Mouse (Mus musculus) skeletal muscle tissue, adult 2 months (tissue): ENCODE results near the gene Tshz3.
A peak's percentile ranks its signal among the peaks of the same experiment; 100 is the strongest.

Experiments
- DNase-seq: peaks from one replicate; pipeline ENCODE4 v3.0.0-alpha.2; 2012; ENCODE audit warnings: low read depth, low spot score

The Tshz3 gene

DNA sequence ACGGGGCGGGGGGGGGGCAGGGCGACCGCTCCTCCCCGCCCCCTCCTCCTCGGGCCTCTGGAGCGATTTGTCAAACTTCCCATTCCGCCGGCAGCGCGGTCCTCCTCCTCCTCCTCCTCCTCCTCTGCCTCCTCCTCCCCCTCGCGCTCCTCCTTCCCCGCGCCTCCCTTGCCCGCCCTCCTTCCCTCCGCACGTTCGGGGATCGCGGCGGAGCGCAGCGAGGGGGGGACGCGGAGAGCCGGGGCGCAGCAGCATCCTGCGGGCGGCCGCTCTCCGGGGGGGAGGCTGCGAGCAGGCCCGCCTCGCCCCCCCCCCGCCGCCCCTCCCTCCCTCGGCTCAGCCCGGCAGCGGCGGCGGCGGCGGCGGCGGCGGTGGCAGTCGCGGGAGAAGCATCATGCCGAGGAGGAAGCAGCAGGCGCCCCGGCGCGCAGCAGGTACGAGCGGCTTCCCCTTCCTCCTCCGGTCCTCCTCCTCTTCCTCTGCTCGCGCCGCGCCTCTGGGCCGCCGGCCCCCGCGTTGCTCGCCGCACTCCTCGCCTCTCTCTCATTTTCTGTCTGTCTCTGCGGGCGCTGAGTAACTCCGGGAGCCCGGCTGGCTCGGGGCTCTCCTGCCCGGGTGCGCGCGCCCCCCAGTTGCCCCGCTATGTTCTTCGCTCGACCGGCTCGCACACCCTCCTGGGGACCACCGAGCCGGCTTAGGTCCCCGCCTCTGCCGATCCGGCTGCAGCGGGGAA lies at the start of gene Tshz3:
Gene Tshz3, plus strand, starts transcription at position 263 of the 733 bp plus-strand sequence.
- DNase-seq = no peak

- no peak for DNase-seq
Measured at GRCm38 (mm10) chr7:36655931-36656330, 42.0 kb upstream of the Tshz3 start.

DNA sequence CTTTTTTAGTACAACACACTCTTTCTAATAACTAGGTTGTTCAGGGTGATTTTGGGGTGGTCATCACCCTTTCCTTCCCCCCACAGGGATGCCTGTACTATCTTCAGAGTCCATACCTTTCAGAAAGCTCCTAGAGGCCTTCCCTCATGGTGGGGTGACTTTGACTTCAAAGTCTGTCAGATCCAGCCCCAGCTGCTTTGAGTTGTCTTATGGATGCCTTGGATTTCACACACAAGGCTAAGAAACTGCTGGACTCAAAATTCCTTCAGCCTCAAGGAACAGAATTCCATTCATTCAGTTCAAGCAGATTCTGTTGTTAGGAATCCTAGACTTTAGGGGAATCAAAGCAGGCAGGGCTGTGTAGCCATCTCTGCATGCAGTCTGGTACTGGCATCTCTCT lies 41.5 kb upstream of the Tshz3 start:
- no peak for DNase-seq

DNA sequence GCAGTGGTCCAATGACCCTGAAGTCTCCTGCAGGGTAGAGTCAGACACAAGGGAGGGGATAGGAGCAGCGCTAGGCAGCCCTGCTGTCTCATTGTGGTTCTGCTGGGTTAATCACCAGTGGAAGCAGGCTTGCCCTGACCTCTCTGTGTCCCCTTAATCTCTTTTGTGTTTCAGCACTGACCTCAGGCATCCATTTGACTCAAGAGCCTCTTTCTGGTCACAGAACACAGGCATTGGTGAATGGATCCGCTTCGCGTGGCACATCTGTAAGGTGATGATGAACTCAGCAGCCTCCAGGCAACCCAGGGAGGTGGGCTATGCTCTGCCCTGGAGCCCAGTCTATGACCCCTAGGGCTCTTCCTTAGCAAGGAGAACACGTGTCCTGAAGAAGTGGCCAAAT lies 39.6 kb upstream of the Tshz3 start:
- DNase-seq = no peak

GRCm38 (mm10) chr7:36659265-36659664 lies 38.7 kb upstream of the Tshz3 start:
- DNase-seq = no peak

DNA sequence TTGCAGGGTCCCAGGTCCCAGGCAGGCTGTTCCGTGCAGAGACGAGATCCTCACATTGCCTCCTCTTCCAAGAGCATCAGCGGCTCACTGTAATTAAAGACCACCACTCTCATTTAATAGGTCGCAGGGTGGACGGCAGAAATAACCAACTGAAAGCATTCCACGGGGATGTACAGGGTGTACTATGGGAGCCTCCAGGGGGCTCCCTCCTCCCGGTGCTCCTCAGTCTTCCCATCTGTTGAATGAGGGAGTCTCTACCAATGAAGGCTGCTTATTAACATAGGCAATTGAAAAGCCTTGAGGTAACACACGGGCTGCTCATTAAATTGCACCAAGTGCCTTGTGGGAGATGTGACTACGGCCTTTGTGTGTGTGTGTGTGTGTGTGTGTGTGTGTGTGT lies 37.3 kb upstream of the Tshz3 start:
- no peak for DNase-seq

- peak; percentile 78 for DNase-seq
Measured at GRCm38 (mm10) chr7:36663431-36663830, 34.5 kb upstream of the Tshz3 start.

GRCm38 (mm10) chr7:36667767-36668166 lies 30.2 kb upstream of the Tshz3 start:
- DNase-seq = peak; percentile 42

- DNase-seq = no peak
Measured at GRCm38 (mm10) chr7:36678031-36678430, 19.9 kb upstream of the Tshz3 start.

- DNase-seq = no peak
Measured at GRCm38 (mm10) chr7:36678510-36678909, 19.4 kb upstream of the Tshz3 start.

- DNase-seq = no peak
Measured at GRCm38 (mm10) chr7:36679031-36679618, 18.8 kb upstream of the Tshz3 start.

DNA sequence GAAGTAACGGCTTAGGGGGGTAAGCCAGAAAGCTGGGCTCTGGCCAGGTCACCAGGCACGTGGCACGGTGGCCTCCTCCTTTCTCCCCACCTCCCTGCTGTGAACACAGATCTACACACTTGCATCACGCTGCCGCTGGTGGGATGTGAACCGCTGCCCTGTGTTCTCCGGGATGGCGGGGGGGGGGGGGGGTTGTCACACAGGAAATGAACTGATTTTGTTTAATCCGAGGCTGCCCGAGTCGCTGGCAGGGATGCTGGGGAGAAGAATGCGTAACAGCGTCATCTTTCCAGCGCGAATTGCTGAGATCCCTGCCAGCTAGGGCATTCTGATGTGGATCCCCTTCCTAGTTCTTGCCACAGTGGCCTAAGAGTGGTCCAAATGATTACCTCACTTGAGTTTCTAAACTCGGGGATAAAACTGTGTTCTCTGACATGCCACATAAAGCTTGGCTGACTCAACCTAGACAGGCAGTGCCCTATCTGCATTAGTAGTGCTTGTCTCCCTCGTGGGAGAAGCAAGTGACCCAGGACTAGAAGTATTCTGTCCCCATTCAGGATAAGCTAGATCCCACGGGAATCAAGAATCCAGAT lies 18.0 kb upstream of the Tshz3 start:
- DNase-seq = no peak

- DNase-seq = no peak
Measured at GRCm38 (mm10) chr7:36687508-36687907, 10.4 kb upstream of the Tshz3 start.

DNA sequence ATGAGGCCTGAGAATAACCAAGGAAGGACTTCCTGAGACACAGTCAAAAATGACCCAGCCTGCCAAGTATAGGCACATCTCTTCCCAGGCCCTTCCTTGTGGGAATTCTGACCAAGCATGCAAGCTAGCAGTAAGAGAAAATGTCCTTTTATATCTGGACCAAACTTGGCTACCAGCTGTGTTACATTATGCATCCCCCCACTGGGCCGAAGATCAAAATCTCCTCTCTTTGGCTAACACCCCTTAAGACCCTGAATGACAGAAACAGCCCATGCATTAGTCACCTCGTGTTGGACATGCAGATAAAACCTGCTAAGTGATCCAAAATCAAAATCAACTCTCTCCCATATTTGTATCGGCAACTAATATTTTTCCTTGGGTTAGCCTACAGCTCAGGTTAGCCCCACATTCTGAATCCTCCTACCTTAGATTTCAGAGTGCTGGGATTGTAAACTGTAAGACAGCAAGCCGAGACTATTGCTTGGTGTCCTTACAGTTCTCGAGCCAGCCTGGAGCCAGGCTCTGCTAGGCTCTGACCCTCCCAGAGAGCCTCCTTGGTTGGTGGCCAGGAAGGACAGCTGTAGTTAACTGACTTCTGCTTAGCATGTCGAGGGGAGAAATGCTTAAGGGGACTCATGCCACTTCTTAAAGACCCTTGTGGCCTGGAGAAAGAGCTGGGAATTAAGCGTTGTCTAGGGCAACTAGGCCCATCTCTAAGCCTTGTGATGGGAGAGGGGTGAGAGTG lies 8.7 kb upstream of the Tshz3 start:
- no peak for DNase-seq

DNA sequence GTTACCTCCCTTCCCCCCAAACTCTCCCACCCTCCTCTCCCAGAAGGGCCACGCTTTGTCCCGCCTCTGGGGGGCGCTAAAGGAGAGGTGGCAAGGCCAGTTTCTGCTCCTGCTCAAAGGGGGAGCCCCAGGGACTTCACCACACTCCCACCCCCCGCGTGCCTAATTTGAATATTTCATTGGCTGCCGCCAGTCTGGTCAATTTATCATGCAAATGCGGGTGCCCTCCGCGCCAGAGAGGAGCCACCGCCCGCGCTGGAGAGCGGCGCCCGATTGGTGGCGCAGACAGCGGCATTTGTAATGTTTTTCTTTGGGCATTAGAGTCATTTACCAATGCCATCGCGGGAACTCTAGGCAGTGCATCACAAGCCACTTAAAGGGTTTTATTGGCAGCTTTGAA lies 7.4 kb upstream of the Tshz3 start:
- no peak for DNase-seq

GRCm38 (mm10) chr7:36691617-36692016 lies 6.3 kb upstream of the Tshz3 start:
- DNase-seq = no peak

- DNase-seq = no peak
Measured at GRCm38 (mm10) chr7:36692381-36692780, 5.5 kb upstream of the Tshz3 start.

- DNase-seq = no peak
Measured at GRCm38 (mm10) chr7:36693081-36693480, 4.8 kb upstream of the Tshz3 start.

GRCm38 (mm10) chr7:36694642-36695191 lies 3.2 kb upstream of the Tshz3 start:
- DNase-seq = no peak

GRCm38 (mm10) chr7:36695276-36695675 lies 2.6 kb upstream of the Tshz3 start:
- DNase-seq = no peak

GRCm38 (mm10) chr7:36695791-36696241 lies 2.1 kb upstream of the Tshz3 start:
- DNase-seq = no peak
